ENCODE assay signal across 12 mouse cellular contexts in genomic region chr7:65870928-65871580, GRCm38 (mm10). TPM values are rescaled to one million over a fixed set of nuclear protein-coding genes. Genes with fewer than 3 reads are reported as not detected.
DNase-seq lines count a peak whose midpoint lies in the region; ATAC-seq lines count a peak whose summit lies in the region.
"Had no signal": no experiment of that assay in that cellular context is flagged by ENCODE, and none has a peak within 500 bp of the region (broad histone marks: within the 10 kb centered on the region; RNA-seq: fewer than 3 reads in every experiment).

No protein-coding gene starts in this region.

- H3K4me1 ChIP-seq in hindbrain, embryonic 15.5 days (replicated peaks): peaks cover 21% of the 10 kb centered on the region
- H3K4me1 ChIP-seq in midbrain, embryonic 13.5 days (replicated peaks): peaks cover 19% of the 10 kb centered on the region

- H3K36me3 ChIP-seq in hindbrain, embryonic 15.5 days: no peaks in the 10 kb centered on the region
- H3K36me3 ChIP-seq in midbrain, embryonic 13.5 days: no peaks in the 10 kb centered on the region
- H3K36me3 ChIP-seq: kidney, embryonic 15.5 days had no signal

- no peak overlapping the region; the same call in 1 of the 2 replicates for H3K27ac ChIP-seq in hindbrain, embryonic 15.5 days (replicated peaks)
- H3K27ac ChIP-seq in midbrain, embryonic 13.5 days: peak overlapping the region; percentile 1; the same call in 1 of the 2 replicates
- H3K27ac ChIP-seq: kidney, embryonic 15.5 days had no signal

- H3K9me3 ChIP-seq in hindbrain, embryonic 15.5 days: no peaks in the 10 kb centered on the region
- no peaks in the 10 kb centered on the region for H3K9me3 ChIP-seq in midbrain, embryonic 13.5 days
- H3K9me3 ChIP-seq: kidney, embryonic 15.5 days had no signal

- DNase-seq in brain, adult 2 months (ENCODE audit: low read depth, low spot score): peak; percentile 93
- peak; percentile 38 to 49 for DNase-seq in cerebellum, postnatal 25 days
- DNase-seq in gastrocnemius, postnatal 10 days: no peak
- DNase-seq in spleen, postnatal 4 days (ENCODE audit: low spot score in 2 of 2): no peak
- no peak for DNase-seq in kidney, postnatal 4 days
- DNase-seq in natural killer cell, adult 2 months (ENCODE audit: low spot score in 2 of 2): no peak
- DNase-seq: thymus, adult 18-20 months had no signal

- H3K4me2 ChIP-seq in hindbrain, embryonic 15.5 days: no peak overlapping the region
- peak overlapping the region; percentile 16; the same call in 1 of the 2 replicates for H3K4me2 ChIP-seq in midbrain, embryonic 13.5 days (replicated peaks)
- H3K4me2 ChIP-seq: kidney, embryonic 15.5 days had no signal

- 14% methylated on average over 10 of the region's 10 CpGs for WGBS in hindbrain, embryonic 15.5 days
- 6% methylated on average over 10 of the region's 10 CpGs for WGBS in midbrain, embryonic 13.5 days

- no peak overlapping the region for H3K9ac ChIP-seq in hindbrain, embryonic 15.5 days
- no peak overlapping the region for H3K9ac ChIP-seq in midbrain, embryonic 13.5 days (replicated peaks)
- H3K9ac ChIP-seq: kidney, embryonic 15.5 days had no signal

- no peaks in the 10 kb centered on the region for H3K27me3 ChIP-seq in hindbrain, embryonic 15.5 days
- H3K27me3 ChIP-seq in midbrain, embryonic 13.5 days: peaks cover 12% of the 10 kb centered on the region

- peak; percentile 89 for ATAC-seq in hindbrain, embryonic 15.5 days (ENCODE audit: low FRiP score, low read depth)
- ATAC-seq in midbrain, embryonic 13.5 days: peak; percentile 90

- H3K4me3 ChIP-seq in hindbrain, embryonic 15.5 days: no peak overlapping the region
- no peak overlapping the region for H3K4me3 ChIP-seq in midbrain, embryonic 13.5 days (replicated peaks)
- H3K4me3 ChIP-seq: erythroblast, embryonic 14.5 days; kidney, embryonic 15.5 days had no signal

RNA-seq across cellular contexts. Expression of gene Pcsk6, which starts 9.5 kb away (rescaled TPM):
- 1.0 and 1.8 TPM in 2 replicates for polyA plus RNA-seq in hindbrain, embryonic 15.5 days (2015; fragmentation: Nextera tagmentation; extraction: Ambion mirVana)
- 0.52 and 0.74 TPM in 2 replicates for polyA plus RNA-seq in midbrain, embryonic 13.5 days (2015; fragmentation: Nextera tagmentation; extraction: Ambion mirVana)
- total RNA-seq in gastrocnemius, postnatal 10 days (2021): 10 to 100 TPM; 41.3 to 57.6 TPM
- total RNA-seq: megakaryocyte, adult 5-6 weeks had no signal

Comparison
In these comparisons a context has a peak if more than half of its experiments do, and no peak if none do; other contexts are left out.
1. DNase-seq: peak in brain, adult 2 months (single experiment) and cerebellum, postnatal 25 days (2 of 2); none in gastrocnemius, postnatal 10 days (single experiment), spleen, postnatal 4 days (0 of 2), kidney, postnatal 4 days (0 of 2) and natural killer cell, adult 2 months (0 of 2).